Mouse (Mus musculus) cerebellum, postnatal 25 days (tissue): ENCODE results near the gene Vmn1r218.
"Not testable (repeated sequence)": the region's sequence is repeated elsewhere in the genome, so short reads cannot be mapped to it uniquely, and the experiment has no call there.

Experiments
- DNase-seq, 2 experiments: peaks; one replicate each; pipeline ENCODE4 v3.0.0; 2021; ENCODE audit warnings: mixed read lengths in 2 of 2

Vmn1r218 gene

DNA sequence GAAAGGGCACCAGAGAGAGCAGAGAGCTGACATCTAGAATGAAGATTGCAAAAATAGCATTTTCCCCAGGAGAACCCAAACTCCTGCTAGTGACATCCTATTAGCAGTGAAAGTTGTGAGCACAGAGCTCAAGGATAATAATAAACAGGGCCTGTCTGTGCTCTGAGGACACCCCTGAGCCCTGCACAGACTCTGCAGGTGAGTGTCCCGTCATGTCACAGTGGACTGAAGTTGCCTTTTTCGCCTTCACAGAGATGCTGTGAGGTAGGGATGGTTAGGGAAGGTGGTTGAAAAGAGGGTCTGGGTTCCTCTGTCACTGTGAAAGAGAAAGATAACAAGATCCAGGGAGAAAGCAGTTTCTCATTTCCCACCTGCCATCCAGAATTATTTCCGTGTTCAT is at the start of gene Vmn1r218:
Vmn1r218 (plus strand) TSS at position 57 of the 400 bp plus-strand sequence.
- DNase-seq, result no peak

DNA sequence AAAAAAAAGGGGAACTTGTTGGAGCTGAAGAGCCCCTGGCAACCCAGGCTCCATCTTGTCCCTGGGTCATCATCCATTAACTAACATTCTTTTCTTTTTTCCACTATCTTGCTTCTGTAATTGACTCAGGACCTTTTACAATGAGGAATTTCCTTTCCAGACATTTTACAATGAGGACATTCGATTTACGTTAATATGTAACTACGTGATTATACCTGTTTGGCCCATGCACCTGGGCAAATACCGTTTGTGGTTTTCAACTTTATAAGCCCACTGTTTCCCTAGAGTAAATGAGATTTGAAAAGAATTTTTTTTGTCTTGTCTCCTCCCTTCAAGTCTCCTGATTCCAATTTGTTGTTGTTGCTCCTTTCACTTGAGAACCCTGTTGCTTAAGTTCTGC is 38.6 kb upstream of the Vmn1r218 start:
- DNase-seq, result no peak

DNA sequence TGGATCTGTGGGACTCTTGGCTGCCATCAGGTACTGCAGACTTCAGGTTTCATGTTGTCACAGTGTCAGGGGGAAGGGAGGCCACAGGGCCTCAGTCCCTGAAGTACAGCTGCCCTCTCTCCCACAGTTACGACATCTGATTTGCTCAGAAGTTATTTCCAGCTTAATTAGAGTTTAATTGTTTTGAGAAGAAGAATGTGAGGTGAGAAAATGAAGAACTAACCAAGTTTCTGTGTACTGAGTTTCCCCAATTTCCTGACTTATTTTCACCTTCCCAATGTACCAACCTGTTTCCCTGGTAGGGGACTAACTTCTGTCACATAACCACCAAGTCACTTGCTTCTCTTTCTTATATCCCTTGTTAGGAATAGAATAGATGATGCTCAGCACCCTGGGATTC is 14.8 kb upstream of the Vmn1r218 start, which contains the start of gene Vmn1r217:
Vmn1r217 (minus strand) TSS at position 101 of the 400 bp plus-strand sequence.
- not testable (repeated sequence) for DNase-seq

DNA sequence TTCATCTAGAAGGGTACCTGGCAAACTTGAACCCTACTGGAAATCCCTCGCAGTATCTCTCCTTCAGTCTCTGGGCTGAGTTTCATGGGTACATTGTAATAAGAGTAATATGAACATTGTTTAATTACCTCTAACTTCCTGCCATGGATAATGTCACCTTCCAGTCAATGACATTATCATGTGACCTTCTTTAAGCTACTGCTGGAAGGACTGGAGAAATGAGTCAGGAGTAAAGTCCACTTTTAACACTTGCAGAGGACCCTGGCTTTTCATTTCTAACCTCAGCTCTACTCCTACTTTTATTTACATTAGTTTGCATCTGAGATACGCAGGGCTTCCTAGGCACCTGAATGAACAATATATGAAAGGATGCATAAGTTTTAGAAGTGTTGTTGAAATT is 12.3 kb upstream of the Vmn1r218 start:
- no peak for DNase-seq

DNA sequence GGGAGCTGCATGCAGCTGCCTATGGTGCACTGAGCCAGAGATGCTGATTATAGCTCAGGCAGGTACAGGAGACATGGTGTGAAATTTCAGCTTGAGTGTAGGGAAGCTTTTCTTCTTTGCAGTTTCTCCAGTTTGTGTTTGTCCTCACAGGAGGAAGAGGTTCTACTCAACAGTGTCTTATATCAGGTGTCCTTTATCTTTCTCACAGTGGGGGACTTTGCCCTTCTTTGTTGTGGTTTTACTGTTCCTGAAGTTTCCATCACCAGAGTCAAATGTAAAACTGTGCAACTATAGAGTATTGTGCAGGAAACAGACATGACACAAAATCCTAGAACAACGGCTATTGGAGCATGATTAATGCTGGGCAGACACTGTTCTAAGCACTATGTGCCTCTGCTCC is 546 bp downstream of the Vmn1r218 start:
- no peak for DNase-seq

DNA sequence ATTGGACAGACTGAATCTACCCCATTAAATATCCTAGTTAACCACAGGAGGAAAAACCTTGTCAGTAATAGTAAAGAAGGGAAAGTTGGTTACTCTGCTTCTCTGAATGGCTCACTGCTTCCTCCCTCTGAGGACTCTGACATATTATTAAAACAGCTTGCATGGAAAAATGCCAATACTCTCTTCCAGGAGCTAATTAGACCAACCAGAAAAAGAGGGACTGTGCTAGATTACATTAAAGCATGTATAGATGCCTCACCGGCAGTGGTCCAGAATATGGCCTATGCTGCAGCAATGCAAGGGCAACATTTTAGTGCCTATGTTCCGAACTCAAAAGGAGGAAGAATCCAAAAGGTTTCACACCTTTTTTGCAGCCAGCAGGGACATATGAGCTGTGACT is 5.9 kb downstream of the Vmn1r218 start:
- peak in 1 of 2 experiments; percentile 9 for DNase-seq

DNA sequence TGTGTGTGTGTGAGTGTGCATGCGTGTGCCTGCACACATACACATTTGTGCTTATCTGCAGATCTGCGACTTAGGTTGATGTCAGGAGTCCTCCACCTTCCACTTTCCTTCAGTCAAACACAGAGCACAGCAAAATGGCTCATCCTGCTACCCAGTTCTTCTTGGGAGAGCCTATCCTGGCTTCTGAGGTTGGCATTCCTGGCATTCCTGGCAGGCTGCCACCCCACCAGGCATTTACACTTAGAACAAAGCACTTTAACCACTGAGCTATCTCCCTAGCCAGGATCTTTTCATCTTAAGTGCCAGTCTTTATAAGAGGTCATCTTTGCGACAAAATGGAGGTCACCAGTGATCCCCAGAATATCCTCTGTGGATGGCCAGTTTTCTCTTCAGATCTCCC is 24.9 kb downstream of the Vmn1r218 start:
- DNase-seq, result no peak

DNA sequence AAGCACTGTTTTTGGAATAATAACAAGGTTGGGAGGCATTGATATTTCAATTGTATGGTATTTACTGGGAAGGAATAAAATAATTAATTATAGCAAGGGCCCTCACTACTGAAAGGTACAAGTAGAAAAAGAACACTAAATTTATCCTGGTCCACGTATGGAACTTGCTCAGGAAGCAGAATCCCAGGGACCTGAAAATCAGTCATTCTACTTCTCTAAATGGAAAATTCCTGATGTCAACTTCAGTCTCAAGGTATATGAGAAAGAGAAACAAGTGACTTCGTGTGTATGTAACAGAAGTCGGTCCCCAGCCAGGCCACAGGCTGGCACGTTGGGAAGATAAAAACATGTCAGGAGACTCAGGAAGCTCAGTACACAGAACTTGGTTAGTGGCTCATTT is 26.1 kb downstream of the Vmn1r218 start, which contains the start of gene Vmn1r219:
Vmn1r219 (plus strand) TSS at position 301 of the 400 bp plus-strand sequence.
- DNase-seq, result no peak

DNA sequence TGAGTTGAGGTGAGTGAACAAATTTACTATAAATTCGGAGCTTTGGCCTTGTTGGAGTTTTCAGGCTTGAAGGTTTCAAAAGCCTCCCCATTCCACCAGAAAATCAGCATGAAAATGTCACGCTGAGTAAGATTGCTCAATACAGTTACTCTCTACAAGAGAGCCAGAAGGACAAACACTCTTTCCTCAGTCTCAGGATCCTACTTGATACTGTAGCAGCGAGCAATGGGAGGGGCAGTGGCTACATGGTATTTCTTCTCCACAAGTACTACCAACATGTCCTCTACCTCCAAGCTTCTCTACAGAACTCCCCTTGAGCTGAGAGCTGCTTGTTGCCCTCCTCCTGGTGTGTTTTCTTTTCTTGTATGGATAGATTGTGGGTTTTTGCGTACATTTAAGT is 33.5 kb downstream of the Vmn1r218 start:
- not testable (repeated sequence) for DNase-seq

DNA sequence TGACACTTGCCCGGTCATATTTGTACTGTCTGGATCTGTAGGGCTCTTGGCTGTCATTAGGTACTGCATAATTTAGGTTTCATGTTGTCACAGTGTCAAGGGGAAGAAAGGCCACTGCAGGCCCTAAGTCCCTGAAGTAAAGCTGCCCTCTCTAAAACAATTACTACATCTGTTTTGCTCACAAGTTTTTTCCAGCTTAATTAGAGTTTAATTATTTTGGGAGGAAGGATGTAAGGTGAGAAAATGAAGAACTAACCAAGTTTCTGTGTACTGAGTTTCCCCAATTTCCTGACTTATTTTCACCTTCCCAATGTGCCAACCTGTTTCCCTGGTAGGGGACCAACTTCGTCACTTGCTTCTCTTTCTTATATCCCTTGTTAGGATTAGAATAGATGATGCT is 54.9 kb downstream of the Vmn1r218 start, which contains the start of gene Vmn1r220:
Vmn1r220 (minus strand) TSS at position 101 of the 400 bp plus-strand sequence.
- no peak for DNase-seq
